Mouse (Mus musculus): ENCODE results near the gene Tfec.
A peak's percentile ranks its signal among the peaks of the same experiment; 100 is the strongest.

The Tfec gene

DNA sequence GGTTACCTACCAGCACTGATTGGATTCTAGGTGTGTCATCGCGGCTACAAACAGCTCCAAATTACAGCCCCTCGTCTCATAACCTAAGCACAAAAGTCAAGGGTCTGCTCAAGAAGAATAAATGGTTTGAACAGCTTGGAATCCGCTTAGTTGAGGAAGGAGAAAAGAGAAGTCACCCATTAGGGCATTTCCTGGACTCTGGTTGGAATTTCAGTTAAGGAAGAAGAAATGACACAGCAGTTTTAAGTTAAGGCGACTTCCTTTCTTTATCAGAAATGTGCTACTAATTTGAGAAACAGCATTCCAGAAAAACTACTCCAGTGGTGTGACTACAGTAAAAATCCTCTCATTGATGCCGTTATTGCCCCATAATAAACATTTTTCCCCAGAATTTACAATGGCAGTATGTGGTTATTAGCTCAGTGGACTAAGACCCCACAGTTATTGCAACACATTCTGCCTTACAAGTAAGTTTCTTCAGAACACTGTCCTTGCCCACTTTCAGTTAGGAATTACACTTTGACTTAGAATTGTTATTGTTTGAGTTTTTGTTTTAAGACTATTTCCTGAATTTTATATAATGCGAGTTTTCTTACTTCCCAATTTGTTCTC, at the start of gene Tfec:
TSS of gene Tfec (minus strand) at position 191 of the 612 bp plus-strand sequence.
- no peak for ATAC-seq (ENCODE audit: low TSS enrichment)

DNA sequence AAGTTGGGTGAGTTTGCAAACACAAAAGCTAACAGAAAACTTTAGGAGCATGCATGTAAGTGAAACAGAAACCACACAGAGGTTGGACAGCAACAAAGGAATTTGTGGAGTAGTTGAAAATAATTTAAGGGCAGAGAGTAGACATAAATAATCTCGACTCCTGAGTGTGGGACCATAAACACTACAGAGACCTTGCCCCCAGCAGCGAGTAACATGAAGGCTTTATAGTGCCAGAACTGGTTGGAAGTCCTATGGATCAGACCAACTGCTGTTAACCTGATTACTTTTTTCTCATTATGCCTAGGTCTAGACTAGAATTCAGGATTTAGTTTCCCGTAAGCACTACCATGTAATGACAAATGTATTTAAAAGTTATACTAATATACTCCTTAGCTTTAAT, 49.6 kb upstream of the Tfec start:
- no peak for ATAC-seq (ENCODE audit: low TSS enrichment)

DNA sequence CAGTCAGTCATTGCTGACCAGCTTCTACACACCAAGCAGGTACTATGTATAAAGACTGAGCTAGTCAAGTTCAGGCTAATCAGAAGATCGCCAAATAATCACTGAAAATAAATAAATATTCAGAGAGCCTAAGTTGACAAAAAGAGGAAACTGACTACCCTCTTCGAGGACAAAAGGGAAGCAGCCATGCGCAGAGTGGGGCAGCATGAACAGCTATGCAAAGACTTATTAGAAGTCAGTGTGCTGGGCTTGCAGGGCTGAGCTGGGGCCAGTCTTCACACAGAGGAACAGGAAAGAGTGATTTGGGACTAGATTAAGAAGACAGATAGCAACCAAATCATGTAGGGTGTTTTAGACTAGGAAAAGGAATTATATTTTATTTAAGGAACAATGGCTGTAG, 45.3 kb upstream of the Tfec start:
- ATAC-seq (ENCODE audit: low TSS enrichment), result no peak

- ATAC-seq (ENCODE audit: low TSS enrichment), result no peak
Measured at GRCm38 (mm10) chr6:16942433-16942832, 44.2 kb upstream of the Tfec start.

- no peak for ATAC-seq (ENCODE audit: low TSS enrichment)
Measured at GRCm38 (mm10) chr6:16931059-16931458, 32.8 kb upstream of the Tfec start.

DNA sequence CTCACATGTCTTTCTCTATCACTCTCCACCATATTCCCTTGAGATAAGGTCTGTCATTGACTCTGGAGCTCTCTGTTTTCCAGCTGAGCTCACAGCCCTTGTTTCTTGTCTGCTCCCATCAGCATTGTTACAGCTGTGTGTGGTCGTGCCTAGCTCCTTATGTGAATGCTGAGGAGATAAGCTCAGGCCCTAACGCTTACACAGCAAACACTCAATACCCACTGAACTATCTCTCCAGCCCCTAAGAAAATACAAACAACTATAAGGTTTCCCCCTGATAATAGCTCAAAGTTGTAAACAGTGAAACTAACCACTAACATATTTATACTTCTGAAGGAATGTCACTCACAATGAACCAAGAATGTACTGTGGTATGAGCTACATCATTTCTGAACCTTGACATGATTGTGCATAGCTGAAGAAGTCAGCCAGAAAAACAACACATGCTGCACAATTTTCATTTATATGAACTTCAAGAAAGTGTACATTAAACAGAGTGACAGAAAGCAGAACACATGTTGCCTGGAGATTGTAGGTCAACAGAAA, 21.9 kb upstream of the Tfec start:
- ATAC-seq (ENCODE audit: low TSS enrichment), result no peak

DNA sequence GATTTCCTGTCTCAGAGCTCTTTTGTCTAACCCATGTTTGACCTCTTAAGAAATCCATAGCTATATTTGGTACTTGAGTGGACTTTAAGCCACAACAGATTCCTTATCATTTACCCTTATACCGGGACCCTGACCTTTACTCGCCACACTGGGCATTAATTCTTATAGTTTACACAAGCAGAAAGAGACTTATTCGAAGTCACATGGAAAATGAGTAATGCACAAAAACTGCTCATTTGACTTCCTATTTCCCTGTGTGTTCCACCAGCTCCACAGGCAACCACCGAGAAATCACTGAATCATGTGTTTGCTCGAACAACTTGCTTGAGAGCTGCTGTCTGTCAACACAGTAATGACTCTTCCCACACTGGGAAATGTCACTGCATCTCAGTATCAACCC, 6.4 kb downstream of the Tfec start:
- ATAC-seq (ENCODE audit: low TSS enrichment), result no peak

DNA sequence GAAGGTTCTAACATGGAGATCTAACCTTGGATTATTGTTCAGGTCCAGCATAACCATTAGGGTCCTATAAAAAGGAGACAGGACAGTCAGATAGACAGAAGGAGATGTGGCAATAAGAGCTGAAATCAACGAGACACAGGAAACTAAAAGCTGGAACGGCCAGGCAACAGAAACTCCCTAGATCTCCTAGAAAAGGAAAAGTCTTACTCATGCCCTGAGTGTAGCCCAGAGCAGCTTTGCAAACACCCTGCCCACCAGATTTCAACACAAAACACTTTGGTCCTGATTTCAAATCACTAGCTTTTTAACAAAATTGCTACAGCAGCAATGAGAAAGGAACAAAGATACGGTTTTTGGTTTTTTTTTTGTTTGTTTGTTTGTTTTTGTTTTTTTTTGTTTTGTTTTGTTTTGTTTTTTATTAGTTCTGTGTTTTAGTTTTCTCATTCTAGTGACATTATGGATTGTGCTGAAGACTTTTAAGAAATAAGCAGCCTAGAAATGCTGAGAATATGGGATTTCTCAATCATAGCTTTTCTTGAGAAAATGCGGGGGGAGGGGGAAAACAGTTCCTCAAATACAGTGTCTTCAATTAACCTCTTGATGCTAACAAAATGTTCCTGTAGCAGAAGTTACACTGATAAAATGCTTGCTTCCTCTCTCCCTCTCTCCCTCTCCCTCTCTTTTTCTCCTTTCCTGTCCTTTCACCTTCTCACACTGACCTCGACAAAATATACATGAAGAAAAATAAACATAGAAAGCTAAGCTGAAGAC, 14.5 kb downstream of the Tfec start:
- no peak for ATAC-seq (ENCODE audit: low TSS enrichment)

- no peak for ATAC-seq (ENCODE audit: low TSS enrichment)
Measured at GRCm38 (mm10) chr6:16874021-16874542, 24.2 kb downstream of the Tfec start.

DNA sequence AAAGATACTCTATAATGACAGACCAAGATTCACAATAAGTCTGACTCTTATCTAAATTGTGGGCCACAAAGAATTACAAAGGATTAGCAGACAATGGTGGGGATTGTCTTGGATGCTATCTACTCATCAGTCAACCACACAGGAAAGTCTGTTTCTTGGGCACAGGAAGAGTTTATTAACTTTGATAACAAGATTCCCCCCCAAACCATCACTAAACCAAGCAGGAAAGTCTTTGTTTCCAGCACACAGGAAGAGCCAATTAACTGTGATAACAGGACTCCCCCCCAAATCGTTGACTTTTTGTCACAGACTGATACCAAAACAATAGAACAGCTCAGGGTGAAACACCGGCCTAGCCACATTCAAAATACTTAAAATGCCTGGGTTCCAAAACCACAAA, 28.2 kb downstream of the Tfec start:
- ATAC-seq (ENCODE audit: low TSS enrichment), result no peak

DNA sequence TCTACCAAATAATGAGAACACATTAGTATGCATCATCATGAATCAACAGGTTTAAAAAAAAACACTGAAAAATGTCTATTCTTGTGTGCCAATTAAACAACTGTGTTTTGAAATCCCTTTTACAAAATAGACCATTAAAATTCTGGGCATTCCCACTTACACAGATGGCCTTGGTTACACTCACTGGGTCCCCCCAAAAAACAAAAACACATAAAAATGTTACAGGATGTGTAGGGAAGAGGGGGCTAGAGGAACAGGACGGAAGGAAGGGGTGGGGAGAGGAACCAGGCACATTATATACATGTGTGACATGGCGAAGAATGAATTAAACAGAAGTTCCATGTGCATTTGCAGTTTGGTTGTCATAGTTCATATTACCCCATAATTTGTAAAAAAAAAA, 29.9 kb downstream of the Tfec start:
- no peak for ATAC-seq (ENCODE audit: low TSS enrichment)

DNA sequence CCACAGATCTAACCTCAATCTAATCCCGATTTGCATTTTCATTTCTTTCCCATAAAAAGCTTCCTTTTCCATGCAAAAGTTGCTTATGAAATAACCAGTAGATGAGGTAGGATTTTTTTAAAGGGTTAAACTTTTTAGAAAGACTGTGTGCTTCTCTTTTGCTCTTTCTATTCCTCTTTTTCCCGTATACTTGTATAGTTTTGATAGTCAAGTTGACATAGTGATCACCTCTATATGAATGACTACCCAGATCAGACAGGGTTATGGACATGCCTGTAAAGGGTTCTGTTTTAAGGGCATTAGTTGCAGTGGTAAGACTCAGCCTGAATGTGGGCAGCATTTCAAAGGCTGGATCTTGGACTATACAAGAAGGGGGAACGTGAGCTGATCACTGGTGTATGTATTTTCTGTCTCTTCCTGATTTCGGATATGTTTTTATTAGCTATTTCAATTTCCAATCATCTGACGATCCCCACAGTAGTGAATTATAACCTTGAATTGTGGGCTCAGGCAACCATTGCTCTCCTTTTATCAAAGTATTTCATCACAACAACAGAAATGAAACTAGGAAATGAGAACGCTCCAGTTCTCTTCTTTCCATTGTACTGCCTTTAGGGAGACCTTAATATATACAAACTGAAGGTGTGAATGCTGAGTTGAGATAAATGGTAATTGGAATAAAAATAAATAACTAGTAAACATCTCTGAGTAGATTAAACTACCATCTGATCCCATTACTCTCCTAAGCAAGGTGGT, 35.3 kb downstream of the Tfec start:
- ATAC-seq (ENCODE audit: low TSS enrichment), result no peak

- ATAC-seq (ENCODE audit: low TSS enrichment), result no peak
Measured at GRCm38 (mm10) chr6:16862050-16862449, 36.2 kb downstream of the Tfec start.

DNA sequence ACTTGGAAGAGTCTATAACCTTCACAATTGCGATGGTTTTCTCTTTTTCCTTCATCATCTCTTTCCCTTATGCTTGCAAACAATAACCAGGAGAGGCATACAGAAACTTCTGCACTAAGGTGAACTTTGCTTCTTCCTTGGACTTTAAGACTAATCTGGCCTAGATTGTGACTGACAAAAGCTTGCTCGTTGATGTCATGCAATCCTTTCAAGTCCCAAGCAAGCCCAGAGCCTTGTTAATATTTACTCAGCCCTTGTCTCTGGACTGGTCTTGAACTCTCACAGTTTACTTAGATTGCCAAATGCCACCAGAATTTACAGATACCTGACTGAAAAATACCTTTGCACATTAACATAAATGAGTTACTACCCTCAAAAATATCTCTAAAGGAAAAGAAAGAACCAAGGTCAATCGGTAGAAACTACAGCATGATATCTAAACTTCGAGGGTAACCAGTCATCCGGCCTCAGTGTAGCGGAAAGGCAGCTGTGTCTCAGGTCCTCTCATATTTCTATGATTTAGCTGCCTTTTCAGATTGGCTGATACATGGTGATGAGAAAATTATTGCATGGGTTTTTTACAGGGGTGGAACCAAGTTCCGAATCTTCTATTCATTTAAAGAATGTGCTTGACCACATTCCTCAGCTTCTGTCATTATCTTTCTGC, 42.2 kb downstream of the Tfec start:
- no peak for ATAC-seq (ENCODE audit: low TSS enrichment)

- no peak for ATAC-seq (ENCODE audit: low TSS enrichment)
Measured at GRCm38 (mm10) chr6:16854977-16855376, 43.3 kb downstream of the Tfec start.

DNA sequence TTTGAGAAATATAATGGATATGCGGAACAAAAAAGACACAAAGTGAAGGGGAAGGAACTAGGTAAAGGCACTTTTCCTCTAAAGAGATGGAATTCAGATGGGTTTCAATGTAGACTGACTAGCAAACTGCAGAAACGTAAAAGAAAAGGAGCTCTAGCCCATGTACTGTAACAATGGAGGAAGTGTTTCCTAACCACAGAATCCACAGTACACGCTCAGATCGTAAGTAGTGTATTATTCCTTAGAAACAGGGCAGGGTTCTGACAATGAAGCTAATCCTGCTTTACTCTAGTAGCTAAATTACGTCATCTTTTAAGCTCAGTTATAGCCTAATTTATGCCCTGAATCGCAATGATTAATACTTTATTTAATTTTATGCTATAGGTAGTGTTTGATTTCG, 51.7 kb downstream of the Tfec start:
- no peak for ATAC-seq (ENCODE audit: low TSS enrichment)

- ATAC-seq (ENCODE audit: low TSS enrichment), result no peak
Measured at GRCm38 (mm10) chr6:16835631-16836030, 62.6 kb downstream of the Tfec start.

- ATAC-seq (ENCODE audit: low TSS enrichment), result no peak
Measured at GRCm38 (mm10) chr6:16828304-16828703, 69.9 kb downstream of the Tfec start.

DNA sequence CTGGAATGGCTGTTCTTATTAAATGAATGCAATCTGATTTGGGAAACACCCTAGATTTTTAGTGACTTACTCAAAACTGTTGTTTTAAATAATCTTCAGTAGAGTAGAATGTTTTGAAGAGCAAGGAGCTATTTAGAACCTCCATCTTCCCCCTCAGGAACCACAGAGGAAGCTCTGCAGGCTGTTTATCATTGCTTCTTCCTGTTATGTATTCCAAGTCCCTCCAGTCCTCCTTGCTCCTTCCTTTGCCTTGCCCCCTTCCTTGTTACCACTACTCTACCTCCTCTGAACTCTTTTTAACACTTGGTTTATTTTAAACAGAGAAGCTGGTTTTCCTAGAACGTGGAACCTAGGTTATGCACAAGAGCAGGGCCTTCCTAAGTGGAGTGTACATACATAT, 76.3 kb downstream of the Tfec start:
- ATAC-seq (ENCODE audit: low TSS enrichment), result no peak

DNA sequence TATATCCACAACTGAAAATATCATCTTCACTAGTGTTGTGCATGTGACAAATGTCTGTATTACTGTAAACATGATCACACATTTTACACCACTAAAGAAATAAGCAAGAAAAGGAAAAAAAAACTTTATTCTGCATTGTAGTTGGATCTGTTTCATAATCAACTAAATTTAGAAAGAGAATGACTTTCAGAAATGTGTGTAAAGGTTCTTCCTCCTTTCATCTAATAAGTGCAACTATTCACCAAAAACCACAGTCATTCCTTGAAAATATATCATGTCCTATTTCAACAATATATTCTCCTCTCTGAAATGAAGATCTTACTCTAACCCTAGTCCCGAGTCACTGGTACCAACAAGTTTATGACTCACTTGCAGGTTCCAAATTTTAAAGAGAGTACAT, 91.9 kb downstream of the Tfec start:
- ATAC-seq (ENCODE audit: low TSS enrichment), result no peak

GRCm38 (mm10) chr6:16797669-16798068, 100.6 kb downstream of the Tfec start:
- ATAC-seq (ENCODE audit: low TSS enrichment), result peak; percentile 69

GRCm38 (mm10) chr6:16796914-16797313, 101.3 kb downstream of the Tfec start:
- no peak for ATAC-seq (ENCODE audit: low TSS enrichment)
